Mouse (Mus musculus) B cell, adult 2 months (primary cell): ENCODE measurements at regions not wholly inside any gene's neighbourhood (a gene's known extent, or its start where the extent isn't known, plus 50 kb on each side); places are given as distances from the start of the nearest gene placed in this dataset.
"Not testable (repeated sequence)": the region's sequence is repeated elsewhere in the genome, so short reads cannot be mapped to it uniquely, and the experiment has no call there.

ENCODE experiments used
- DNase-seq, 2 experiments: peaks; one replicate each; pipeline ENCODE4 v3.0.0; 2022

DNA sequence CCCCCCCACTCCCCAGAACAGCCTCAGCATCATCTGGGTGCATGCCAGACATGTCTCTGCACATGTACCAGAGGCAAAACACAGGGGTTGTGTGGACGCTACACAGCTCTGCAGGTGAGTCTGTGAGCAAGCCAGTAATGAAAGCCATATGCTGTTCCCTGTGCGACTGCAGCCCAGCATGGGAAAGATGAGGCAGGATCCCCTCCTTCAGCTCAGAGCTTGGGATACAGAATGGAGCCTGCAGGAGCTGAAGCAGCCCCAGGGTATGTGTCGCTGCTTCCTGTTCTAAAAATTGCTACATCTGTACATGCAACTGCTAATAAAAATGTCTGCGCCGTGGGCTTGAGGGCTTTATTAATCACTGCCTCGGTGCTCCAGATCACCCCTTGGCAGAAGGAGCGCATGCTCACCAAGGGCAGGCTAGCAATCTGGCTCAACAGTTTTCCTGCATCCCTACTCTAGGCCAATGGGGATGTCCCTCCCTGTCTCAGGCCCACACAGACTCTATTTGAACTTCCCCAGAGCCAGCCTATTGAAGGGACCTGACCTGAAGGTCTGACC lies 407.0 kb upstream of the Cdh5 start:
- no peak for DNase-seq

DNA sequence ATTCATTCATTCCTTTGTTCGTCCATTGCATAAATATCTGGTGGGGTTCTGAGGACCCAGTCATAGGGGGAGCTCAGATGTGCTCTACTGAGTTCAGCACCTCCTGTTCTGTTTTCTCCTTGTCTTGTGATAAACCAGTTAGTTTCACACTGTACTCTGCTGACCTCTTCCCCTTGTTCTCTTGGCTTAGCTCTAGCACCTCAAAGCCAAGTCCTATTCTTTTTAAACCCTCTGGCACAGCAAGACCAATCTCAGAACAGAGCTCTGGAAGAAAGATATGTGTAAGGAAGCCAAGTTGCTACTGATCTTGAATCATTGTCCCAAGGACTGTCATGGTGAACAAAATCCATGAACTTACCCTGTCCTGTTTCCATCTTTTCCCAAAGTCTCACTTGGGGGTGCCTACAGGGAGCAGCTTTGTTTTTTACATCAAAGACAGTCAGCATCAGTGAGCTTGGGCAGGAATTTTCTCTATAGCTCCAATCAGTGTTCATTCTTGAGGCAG lies 402.4 kb upstream of the Cdh5 start:
- DNase-seq = no peak

DNA sequence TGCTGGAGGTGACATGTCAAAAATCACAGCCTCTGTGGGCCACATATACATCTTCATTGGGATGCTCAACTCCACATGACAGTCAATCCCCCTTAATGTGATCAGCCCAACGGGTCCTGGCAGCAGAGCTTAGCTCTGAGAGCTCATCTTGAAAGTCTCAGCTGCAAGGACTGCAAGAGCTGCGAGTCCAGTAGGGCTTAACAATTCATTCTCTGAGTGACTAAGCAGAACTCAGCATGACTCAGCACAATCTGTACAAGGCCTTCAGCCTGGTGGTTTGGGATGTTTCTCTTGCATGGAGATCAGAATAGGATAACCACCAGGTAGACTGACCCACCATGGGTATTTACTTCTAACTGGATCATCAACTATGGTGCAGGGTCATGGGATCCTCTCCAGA lies 399.2 kb upstream of the Cdh5 start:
- no peak for DNase-seq

DNA sequence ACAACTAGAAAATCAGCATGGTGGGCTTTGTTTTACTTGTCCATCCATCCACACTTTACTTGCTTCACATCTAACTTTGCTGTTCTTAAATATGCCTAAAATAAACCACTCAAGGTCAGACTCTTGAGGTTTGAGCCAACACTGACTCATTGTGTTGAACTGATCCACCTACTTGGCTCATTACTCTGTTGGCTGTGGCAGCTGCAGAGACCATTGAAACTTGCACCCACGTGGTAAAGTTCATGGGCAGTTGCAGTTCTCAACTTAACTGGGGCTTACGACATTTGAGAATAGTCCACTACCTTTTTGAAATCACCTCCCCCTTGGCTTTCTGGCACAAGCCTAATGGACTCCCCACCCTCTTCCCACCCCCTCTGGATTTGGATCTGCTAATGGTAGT lies 395.3 kb upstream of the Cdh5 start:
- no peak for DNase-seq

DNA sequence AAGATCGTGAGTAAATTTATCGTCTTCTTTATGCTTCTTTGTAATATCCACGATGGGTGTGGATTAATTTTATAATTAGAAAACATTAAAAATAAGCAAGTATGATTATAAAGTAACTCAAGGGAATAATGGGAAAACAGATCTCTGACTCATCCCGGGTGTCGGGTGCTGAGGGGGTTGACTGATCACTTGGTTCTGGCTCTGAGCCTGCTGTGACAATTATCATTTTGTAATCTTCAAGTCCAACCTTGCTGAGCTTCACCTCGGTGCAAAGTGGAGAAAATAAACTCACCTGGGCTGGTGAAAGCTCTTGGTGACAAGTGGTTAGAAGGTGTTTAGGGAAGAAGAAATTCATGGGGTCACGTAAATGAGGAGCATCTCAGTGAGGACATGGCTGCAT lies 390.6 kb upstream of the Cdh5 start:
- not testable (repeated sequence) for DNase-seq

DNA sequence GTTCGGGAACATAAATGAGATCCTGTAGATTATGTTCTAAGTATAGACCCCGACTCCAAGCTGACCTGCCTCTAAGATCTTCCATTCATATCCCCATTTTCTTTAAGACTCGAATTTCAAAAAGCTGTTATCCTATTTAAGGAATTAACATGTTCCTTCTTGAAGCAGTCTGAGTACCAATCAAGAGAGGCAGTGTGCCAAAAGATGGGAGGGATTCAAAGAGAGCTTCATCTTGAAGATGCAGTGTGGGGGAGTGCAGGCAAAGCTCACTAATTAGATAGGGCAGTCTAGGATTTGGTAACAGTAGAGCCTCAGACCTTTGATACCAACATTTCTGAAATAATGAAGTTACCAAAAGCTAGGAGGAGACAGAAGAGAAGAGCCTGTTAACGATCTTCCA lies 383.7 kb upstream of the Cdh5 start:
- DNase-seq = no peak

DNA sequence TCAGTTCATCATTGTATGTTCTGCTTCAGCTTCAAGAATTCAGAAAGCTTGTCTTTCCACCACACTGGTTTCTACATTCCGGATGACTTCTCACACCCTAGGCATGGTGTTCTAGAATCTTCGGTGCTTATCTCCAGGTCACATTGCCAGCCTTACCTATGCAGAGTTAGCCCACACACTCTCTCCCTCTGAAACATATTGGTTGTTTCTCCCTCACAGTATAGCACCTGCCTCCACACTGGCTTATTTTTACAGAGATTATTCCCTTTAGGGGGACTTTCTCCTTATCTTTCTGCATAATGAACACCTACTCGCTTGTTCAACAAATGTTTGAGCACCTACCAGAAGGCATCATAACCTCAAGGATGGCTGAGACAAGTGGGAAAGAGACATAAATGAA lies 368.0 kb upstream of the Cdh5 start:
- DNase-seq = no peak

DNA sequence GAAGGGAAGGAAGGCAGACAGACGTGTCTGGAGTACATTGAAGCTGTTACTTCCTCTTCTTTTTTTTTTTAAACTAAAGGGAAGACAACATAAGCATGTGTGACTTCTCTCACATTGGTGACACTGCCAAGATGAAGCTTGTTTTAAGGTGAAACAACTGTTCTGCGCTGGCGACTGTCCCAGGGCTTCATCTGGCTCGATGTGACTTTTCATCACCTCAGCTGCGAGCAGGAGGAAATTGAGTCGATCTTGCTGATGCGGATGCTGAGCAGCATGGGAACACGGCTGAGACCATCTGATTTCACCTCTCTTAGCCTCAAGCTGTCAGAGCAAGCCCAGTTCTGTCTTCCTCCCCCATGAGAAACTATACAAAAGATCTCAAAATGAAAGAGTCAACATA lies 363.1 kb upstream of the Cdh5 start:
- DNase-seq = no peak

DNA sequence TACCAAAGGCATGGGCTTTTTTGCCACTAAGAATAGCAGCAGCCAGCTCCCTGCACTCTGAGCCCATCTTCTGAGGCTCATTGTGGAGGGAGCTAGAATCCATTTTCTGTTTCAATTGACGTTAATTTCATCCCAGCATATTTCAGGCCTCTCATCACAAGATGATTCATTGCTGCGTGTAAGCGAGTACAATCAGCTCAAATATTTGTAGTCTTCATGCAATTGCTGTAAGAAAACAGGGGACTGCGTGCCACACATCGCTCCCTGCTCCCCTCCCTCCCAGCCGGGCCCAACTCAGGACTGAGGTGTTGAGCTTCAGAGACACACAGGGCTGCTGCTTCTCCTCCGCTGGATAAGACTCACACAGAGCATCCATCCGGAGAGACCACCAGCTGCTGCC lies 360.0 kb upstream of the Cdh5 start:
- no peak for DNase-seq

DNA sequence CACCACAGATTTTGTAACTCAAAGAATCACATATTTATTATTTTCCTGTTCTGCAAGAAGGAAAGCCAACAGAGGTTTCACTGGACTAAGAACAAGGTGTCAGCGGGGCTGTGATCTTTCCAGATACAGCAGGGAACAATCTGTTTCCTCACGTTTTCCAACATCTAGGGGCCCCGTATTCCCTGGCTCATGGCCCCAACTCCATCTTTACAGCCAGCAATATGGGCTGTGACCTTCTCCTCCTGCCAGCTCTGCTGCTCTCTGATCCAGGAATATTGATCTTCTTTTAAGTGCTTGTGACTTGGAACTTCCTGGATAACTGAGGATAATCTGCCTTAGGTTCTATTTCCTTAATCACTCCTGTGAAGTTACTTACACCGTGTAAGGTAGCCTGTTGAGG lies 352.7 kb upstream of the Cdh5 start:
- DNase-seq = no peak

DNA sequence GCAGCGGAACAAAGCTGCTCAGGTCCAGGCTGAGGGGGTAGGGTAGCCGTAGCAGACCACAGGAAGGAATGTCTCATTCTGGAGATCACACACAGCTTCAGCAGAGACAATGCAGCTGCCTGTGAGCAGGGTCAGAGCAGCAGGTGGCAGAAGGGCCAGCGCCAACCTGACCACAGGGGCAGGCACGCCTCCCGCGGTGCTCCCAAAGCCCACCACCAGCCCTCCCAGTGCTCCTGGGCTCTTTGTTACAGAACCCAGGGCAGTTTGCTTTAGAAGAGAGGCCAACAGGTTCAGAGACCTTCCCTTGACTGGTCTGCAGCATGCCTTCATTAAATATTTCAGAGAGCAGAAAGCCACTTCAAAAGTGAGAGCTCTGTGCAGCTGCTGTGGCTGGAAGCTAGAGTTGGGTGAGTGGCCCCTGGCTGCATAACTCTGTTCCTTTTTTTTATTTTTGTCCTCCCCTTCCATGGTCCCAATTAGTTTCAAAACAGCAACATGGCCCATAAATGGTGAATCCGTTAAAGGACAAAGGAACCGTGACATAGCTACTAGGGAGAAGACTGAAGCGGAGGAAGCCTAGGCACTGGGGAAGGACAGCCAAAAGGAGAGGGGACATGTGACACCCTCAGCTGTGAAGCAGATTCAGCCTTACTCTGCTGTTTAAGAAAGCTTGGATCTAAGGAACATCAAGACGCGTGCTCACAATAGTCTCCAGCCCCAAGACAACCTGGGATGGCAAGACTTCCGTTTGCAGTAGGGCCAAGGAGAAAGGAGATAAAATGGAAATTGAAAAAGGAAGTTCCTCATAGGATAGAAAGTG lies 350.9 kb upstream of the Cdh5 start:
- no peak for DNase-seq

DNA sequence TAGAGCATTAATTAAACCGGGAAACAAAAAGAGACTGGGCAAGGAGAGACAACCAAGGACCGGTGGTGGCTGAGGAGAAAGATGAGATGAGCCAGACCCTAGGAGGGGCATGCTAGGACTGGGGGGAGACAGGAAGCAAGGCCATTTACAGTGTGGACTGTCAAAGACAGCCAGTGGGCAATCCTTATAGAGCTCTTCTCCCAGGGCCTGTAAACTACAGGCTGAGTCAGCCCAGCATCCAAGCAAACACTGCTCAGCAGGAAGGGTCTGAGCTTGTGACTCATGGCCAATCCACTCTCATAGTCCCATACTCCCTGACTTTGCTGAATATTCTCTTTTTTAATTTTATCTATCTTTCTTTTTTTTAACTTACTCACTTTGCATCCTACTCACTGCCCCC lies 350.3 kb upstream of the Cdh5 start:
- no peak for DNase-seq

DNA sequence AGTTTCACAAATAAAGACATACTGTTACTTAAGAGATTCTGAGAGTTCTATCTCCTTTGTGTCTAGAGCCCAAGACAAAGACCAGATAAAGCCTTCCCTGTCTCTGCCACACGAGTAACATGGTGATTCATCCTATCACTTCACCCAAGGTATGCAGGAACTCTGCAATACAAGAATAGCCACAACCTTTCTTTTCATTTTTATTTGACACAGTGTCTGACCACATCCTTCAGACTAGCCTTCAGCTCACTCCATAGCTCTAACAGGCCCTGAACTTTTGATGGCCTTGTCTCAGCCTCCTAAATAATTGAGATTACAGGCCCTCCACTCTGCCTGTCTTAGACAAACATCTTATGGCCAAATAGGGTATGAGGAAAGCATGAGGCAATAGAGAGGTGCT lies 337.6 kb upstream of the Cdh5 start:
- DNase-seq = no peak

DNA sequence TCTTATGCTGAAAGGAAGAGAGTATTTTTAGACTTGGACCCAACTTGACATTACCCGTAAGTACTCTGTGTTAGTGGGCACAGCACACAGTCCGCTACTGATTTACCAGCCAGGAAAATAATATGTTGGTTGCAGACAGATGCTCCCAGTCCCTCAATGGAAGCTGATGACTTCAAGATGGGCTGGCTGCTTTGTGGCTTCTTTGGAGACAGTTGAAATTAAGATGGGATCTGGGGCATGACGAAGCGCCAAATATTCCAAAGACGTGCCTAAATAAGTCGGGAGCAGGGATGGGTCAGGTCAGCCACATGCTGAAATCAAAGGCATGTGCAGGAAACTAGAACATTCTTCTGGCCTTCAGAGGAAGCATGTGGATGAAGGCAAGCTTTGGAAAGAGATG lies 321.8 kb upstream of the Cdh5 start:
- no peak for DNase-seq

DNA sequence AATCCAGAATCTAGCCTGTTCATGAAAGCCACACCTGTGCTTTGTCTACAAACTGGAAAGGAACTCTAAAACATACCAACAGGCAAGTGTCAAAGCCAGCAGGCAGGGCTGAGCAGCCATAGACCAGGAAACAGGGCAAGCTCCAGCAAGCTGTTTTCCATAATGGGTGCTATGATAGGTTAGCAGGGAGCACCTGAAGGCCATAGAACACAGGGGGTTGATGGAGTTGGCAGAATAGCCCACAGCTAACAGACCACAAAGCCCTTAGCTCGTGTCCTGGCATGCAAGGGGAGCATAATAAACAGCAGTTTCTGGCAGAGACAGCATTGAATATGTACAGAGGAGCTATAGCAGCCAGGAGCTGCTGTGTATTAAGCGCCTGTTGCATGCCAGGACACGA lies 313.1 kb upstream of the Cdh5 start:
- no peak for DNase-seq

DNA sequence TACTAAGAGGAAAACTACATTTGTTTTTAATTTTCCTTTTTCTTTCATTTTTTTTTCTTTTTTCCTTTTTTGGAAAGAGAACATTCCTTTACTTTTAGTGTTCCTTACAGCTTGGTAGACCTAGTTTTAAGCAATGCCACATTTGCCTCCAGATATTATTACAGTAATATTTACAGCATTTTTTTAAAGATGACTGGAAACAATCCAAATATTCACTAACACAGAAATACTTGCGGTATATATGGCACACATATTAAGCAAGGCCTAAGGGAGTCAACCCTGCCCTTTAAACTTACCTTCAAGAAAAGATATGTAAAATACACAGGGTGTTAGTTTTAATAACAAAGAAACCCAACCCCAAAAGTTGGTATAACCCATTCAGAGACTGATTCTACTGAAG lies 308.1 kb upstream of the Cdh5 start:
- no peak for DNase-seq

DNA sequence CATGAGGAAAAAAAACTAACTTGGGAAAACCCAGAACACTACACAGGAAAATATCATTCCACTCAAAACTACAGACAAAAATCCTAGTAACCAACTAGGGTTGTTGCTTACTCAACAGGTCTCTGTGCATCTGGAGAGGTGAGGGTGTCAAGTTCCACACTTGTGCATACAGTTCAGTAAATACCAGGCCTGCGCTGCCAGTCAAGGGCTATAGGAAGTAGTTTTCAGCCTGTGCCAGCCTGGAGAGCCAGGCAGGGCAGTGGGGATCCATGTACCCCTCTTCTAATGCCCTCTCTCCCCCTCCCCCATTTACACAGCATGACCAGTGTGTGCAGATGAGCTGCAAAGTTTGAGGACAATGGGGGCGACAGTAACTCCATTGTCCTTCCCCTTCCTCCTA lies 302.8 kb upstream of the Cdh5 start:
- DNase-seq = not testable (repeated sequence)

DNA sequence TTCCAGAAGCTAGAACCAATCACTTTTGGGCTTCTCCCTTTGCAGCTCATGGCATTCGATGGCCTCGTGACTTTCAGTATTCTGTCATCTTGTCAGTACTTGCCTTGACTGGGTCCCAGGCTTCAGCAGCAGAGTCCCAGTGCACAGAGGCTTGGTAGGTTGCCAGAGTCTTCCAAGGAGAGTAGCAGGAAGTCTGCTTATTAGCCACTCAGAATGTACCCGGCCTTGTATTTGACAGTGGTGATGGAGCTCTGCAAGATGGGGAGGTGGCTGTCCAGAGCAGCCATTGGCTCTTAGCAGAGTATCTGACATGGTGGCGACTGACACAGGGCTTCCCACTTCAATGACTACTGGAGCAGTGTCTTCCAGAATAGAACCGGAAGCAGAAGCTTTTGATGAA lies 293.3 kb upstream of the Cdh5 start:
- DNase-seq = no peak

DNA sequence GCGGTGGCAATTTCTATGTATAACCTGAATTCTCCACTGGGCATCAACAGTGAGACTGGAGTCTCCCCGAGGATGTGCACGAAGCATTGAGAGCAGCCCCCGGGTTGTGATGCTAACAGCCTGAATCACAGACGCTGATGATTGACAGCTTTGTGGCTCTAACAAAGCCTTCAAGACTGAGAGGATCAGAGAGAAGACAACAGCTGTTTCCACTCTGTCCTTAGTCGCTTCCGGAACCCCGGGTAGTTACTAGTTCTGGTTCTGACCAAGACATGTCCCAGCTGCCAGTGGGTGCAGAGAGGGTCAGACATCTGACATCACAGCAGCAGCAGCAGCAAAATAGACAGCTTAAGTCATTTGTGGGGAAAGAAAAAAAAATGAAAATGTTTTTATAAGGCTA lies 292.8 kb upstream of the Cdh5 start:
- DNase-seq = no peak

DNA sequence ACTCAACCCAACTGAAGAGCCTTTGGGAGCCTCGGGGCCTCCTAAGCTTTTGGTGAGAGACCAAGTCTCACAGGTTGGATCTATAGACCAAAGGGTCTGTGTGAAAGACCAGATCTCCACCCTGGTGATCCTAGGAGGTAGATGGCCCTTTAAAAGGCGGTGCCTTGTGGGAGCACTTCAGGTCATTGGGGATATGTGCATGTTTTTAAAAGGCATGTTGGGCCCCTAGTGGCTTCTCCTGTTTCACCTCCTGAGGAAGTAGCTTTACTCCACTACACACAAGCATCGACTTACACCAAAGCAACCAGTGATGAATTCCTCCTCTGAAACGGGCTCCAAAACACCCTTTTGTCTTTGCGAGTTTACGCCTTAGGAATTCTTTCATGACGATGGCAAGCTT lies 292.3 kb upstream of the Cdh5 start:
- no peak for DNase-seq

DNA sequence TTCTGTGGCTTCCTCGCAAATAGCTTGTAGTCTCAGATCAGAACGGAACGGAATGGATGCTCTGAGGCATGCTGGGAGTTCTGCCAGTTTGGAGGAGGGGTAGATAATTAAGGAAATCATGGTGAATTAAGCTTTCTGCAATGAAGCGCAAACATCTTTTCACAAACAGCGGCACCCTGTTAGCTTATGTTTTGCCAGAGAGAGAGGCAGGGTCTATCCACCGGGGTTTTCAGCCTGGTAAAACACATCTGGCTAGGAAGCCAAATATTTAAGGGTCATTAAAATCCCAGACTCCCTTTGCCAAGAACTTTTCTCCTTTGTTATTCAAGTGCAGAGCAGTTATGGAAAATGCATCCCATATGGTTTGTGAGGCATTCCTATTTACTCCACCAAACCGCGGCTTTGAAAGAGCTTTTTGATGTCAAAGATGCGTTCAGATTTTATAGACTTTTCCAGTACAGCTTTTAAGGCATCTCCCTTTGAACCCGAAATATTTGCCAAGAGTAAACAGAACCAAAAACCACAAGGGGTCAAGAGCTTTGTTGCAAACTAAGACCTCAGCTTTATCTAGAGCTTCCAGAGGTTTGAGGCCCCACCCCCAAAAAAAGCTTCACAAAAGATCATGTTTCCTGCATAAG lies 287.4 kb upstream of the Cdh5 start:
- no peak for DNase-seq

DNA sequence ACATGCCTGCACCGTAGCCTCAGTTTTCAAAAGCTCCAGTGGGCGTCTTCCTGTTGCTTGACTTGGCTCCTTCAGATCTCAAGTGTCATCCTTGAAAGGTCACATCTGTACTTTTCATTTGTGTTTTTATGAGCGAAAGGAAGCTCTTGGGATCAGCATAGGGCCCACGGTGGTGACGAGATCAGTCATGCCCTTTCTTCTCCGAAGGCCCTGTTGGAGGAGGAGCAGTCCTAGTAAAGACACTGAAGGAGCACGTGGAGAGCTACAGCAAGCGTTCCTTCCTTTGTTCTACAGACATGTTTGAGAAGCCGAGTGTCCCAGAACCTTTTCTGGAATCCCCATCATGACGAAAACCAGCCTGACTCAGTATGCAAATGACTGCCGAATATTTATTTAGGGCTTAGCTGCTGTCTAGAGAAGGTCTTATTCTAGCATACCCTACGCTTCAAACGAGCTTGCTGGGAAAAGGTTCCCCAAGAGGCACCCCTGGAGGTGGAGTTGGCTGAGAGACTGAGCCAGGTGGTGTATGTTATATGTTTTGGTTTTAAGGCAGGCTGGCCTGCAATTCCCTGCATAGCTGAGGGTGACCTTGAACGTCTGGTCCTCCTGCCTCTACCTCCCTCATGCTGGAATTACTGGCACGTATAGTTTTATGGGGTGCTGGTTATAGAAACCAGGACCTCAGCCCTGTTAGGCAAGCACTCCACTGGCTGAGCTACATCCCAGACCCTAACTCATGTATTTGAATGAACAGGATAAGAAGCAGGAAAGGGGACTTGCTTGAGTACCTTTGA lies 285.1 kb upstream of the Cdh5 start:
- DNase-seq = no peak

DNA sequence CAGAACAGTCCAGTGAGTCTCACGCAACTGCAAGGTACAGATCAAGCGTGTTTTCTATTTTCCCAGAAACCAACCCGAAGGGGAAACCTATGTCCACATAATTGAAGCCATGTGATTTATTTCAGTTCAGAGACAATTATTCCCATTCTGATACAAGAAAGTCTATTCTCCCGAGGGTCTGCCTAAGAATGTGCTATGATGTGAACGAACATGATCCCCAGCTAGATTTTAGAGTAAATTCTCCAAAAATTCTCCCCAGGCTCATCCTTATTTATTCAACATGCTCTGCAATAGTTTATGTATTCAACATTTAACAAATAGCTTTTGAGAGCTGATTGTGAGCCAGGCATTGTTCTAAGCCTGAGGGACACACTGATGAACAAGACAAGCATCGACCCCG lies 277.9 kb upstream of the Cdh5 start:
- DNase-seq = no peak

DNA sequence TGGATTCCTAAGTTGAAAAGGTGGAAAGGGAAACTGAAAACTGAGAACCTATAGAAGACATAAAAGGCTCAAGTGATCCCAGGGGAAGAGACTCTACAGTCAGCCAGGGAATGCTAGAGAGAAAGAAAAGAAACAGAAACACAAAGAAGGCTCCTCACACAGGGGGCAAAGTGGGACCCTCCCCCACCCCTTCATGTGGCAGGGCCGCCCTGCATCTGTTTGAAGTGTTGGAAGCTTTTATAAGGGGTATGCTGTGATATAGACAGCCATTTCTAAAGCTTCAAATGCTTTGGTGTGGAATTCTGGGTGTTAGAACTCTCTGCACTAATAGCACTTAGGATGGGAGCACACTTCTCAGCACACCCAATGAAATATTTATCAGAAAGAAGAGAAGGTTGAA lies 276.7 kb upstream of the Cdh5 start:
- DNase-seq = no peak
